8 mouse cellular contexts compared by ENCODE assay signal in the genomic region with DNA sequence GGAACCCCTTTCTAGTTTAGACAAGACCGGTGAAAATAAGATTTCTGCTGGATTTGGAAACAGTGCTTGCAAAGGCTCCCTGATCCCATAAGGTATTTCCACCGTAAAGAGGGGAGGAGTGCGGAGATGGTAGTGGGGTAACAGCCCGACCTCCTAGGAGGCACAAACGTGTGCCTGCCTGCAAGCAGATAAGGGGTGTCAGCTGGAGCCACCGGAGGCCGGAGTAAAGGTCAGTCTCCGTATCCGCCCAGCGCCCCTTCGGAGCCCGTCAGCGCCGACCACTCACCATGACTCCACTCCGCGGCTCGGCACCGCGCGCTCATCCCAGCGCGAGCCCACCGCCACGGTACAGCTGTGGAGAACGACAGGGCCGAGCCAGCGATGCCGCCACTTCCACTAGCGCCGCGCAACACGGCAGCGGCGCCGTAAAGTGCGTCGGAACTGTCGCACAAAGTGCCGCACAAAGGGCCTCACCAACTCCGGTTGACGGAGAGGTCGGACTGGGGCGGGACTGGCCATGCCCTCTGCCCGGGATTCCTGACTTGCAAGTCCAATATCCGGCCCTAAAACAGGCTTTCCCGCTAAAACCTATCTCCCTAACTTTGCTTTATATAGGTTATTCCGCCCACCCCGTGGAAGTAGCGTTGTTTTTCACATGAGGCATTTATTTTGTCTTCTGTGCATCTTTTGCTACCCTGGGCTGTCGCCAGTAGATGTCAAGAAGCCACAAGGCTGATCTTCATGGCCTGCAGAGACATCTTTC. TPM values are rescaled to one million over a fixed set of nuclear protein-coding genes. Genes with fewer than 3 reads are reported as not detected.
A peak's percentile ranks its signal among the peaks of the same experiment; 100 is the strongest.
DNase-seq lines count a peak whose midpoint lies in the region; ATAC-seq and TF ChIP-seq lines count a peak whose summit lies in the region.

A gene (minus strand): TSS at position 422 of the 763 bp plus-strand sequence.

- H3K4me1 ChIP-seq in ES-Bruce4 (ENCODE audit: control insufficient read depth, insufficient read depth, low read length) = no peaks in the 10 kb centered on the region
- peaks cover 17% of the 10 kb centered on the region for H3K4me1 ChIP-seq in forebrain, embryonic 13.5 days
- H3K4me1 ChIP-seq in liver, postnatal 0 days (ENCODE audit: insufficient read depth) = peaks cover 16% of the 10 kb centered on the region
- peaks cover 11% of the 10 kb centered on the region for H3K4me1 ChIP-seq in neural tube, embryonic 14.5 days (ENCODE audit: control insufficient read depth, insufficient read depth, low read length)

- TF ChIP-seq POLR2A in ES-Bruce4 (IDR thresholded peaks at IDR 0.05; ENCODE audit: insufficient read depth, low read length) = peak; percentile 57

- peak; percentile 96 for DNase-seq in heart, postnatal 10 days
- DNase-seq in large intestine, adult 2 months (ENCODE audit: low read depth, low spot score) = peak; percentile 78
- DNase-seq in liver, postnatal 0 days = peak; percentile 93
- DNase-seq in testis, postnatal 10 days (ENCODE audit: low spot score) = peak; percentile 94

- no peaks in the 10 kb centered on the region for H3K27me3 ChIP-seq in ES-Bruce4 (ENCODE audit: control insufficient read depth, insufficient read depth, low read length, poor library complexity, severe bottlenecking)
- 0 out of 2 replicates have a peak, but pooled peaks cover 3% of the 10 kb centered on the region for H3K27me3 ChIP-seq in forebrain, embryonic 13.5 days
- no peaks in the 10 kb centered on the region for H3K27me3 ChIP-seq in liver, postnatal 0 days (ENCODE audit: insufficient read depth, low read length)
- no peaks in the 10 kb centered on the region for H3K27me3 ChIP-seq in neural tube, embryonic 14.5 days (ENCODE audit: control insufficient read depth, insufficient read depth, low read length)

- no peak for TF ChIP-seq CTCF in ES-Bruce4 (IDR thresholded peaks at IDR 0.05; ENCODE audit: low read depth, low read length)
- TF ChIP-seq CTCF in liver, postnatal 0 days (IDR thresholded peaks at IDR 0.05; ENCODE audit: low read depth) = no peak

- ATAC-seq in cerebellum, adult (ENCODE audit: insufficient number of reproducible peaks, low FRiP score, low TSS enrichment) = peak; percentile 94
- peak; percentile 96 for ATAC-seq in forebrain, embryonic 13.5 days
- ATAC-seq in liver, postnatal 0 days = peak; percentile 93
- ATAC-seq in neural tube, embryonic 14.5 days (ENCODE audit: low read depth) = peak; percentile 95

- H3K36me3 ChIP-seq in ES-Bruce4 (ENCODE audit: control insufficient read depth, insufficient read depth, low read length, poor library complexity, severe bottlenecking) = peaks cover 15% of the 10 kb centered on the region
- peaks cover 19% of the 10 kb centered on the region; the same call in 1 of the 2 replicates for H3K36me3 ChIP-seq in forebrain, embryonic 13.5 days (ENCODE audit: poor library complexity, severe bottlenecking)
- H3K36me3 ChIP-seq in liver, postnatal 0 days (replicated peaks; ENCODE audit: insufficient read depth, low read length) = peaks cover 11% of the 10 kb centered on the region; the same call in 1 of the 2 replicates
- peaks cover 8% of the 10 kb centered on the region for H3K36me3 ChIP-seq in neural tube, embryonic 14.5 days (ENCODE audit: control insufficient read depth, insufficient read depth, low read length)

- intact Hi-C loops in heart, postnatal 10 days (cut with DNase I) = loop anchor here (5.0 kb wide), 1 partner anchor 124 kb away; no protein-coding TSS in a partner anchor

- H3K27ac ChIP-seq in ES-Bruce4 (ENCODE audit: insufficient read depth, low read length) = no peak within 1 kb of the TSS
- H3K27ac ChIP-seq in forebrain, embryonic 13.5 days = peak within 1 kb of the TSS; percentile 48; the same call in 1 of the 2 replicates
- H3K27ac ChIP-seq in liver, postnatal 0 days (ENCODE audit: low read depth) = peak within 1 kb of the TSS; percentile 67
- peak within 1 kb of the TSS; percentile 56 for H3K27ac ChIP-seq in neural tube, embryonic 14.5 days (ENCODE audit: low read depth, low read length)

- no peak for TF ChIP-seq EP300 in ES-Bruce4 (IDR thresholded peaks at IDR 0.05; ENCODE audit: insufficient read depth, low read depth, low read length)
- TF ChIP-seq EP300 in liver, postnatal 0 days (IDR thresholded peaks at IDR 0.05; ENCODE audit: low read depth) = no peak

- peak within 1 kb of the TSS; percentile 72 for H3K9ac ChIP-seq in ES-Bruce4 (ENCODE audit: low read depth, poor library complexity, severe bottlenecking)
- peak within 1 kb of the TSS; percentile 83 for H3K9ac ChIP-seq in forebrain, embryonic 13.5 days
- peak within 1 kb of the TSS; percentile 91 for H3K9ac ChIP-seq in liver, postnatal 0 days (replicated peaks)
- peak within 1 kb of the TSS; percentile 80 for H3K9ac ChIP-seq in neural tube, embryonic 14.5 days (replicated peaks; ENCODE audit: low read depth, low read length)

- H3K9me3 ChIP-seq in ES-Bruce4 (replicated peaks; ENCODE audit: control insufficient read depth, insufficient read depth, low read length, poor library complexity, severe bottlenecking) = no peaks in the 10 kb centered on the region
- no peaks in the 10 kb centered on the region for H3K9me3 ChIP-seq in forebrain, embryonic 13.5 days (replicated peaks)
- no peaks in the 10 kb centered on the region for H3K9me3 ChIP-seq in liver, postnatal 0 days (ENCODE audit: low read length)
- H3K9me3 ChIP-seq in neural tube, embryonic 14.5 days (ENCODE audit: control insufficient read depth, low read length) = no peaks in the 10 kb centered on the region

- H3K4me2 ChIP-seq in forebrain, embryonic 13.5 days = peak within 1 kb of the TSS; percentile 71
- peak within 1 kb of the TSS; percentile 81 for H3K4me2 ChIP-seq in liver, postnatal 0 days (ENCODE audit: low read depth, low read length)
- peak within 1 kb of the TSS; percentile 61 for H3K4me2 ChIP-seq in neural tube, embryonic 14.5 days (ENCODE audit: low read depth, low read length)

- H3K4me3 ChIP-seq in ES-Bruce4 (ENCODE audit: low read depth, low read length) = peak within 1 kb of the TSS; percentile 90
- peak within 1 kb of the TSS; percentile 76 for H3K4me3 ChIP-seq in forebrain, embryonic 13.5 days
- H3K4me3 ChIP-seq in liver, postnatal 0 days (ENCODE audit: low read depth, low read length) = peak within 1 kb of the TSS; percentile 91
- H3K4me3 ChIP-seq in neural tube, embryonic 14.5 days (ENCODE audit: low read depth, low read length) = peak within 1 kb of the TSS; percentile 66

- WGBS in forebrain, embryonic 13.5 days = under 1% methylated on average over 50 of the region's 50 CpGs
- under 1% methylated on average over 50 of the region's 50 CpGs for WGBS in large intestine, adult 2 months
- WGBS in liver, postnatal 0 days (ENCODE audit: insufficient replicate concordance) = under 1% methylated on average over 50 of the region's 50 CpGs
- under 1% methylated on average over 50 of the region's 50 CpGs for WGBS in neural tube, embryonic 14.5 days

RNA-seq across cellular contexts. Expression of the gene that starts here (rescaled TPM):
- 97.9 and 110 TPM in 2 replicates for polyA plus RNA-seq in ES-Bruce4 (2011; ENCODE audit: insufficient read depth, insufficient read length, low read depth, missing spikeins)
- polyA plus RNA-seq in forebrain, embryonic 13.5 days (2015; fragmentation: Nextera tagmentation; extraction: Ambion mirVana) = 147 and 162 TPM in 2 replicates
- total RNA-seq in heart, postnatal 10 days (2021) = 100 to 1,000 TPM; 123 to 136 TPM
- 62.5 and 74.0 TPM in 2 replicates for polyA plus RNA-seq in large intestine, adult 2 months (2012; rRNA removed)
- 223 and 224 TPM in 2 replicates for polyA plus RNA-seq in liver, postnatal 0 days (2015; fragmentation: Nextera tagmentation; extraction: Ambion mirVana)
- polyA plus RNA-seq in neural tube, embryonic 14.5 days (2014; fragmentation: Nextera tagmentation; extraction: Ambion mirVana) = 147 and 155 TPM in 2 replicates
